Mouse (Mus musculus) heart, adult 9 months (tissue): ENCODE data around the gene Olfr675.
"Not testable (repeated sequence)": the region's sequence is repeated elsewhere in the genome, so short reads cannot be mapped to it uniquely, and the experiment has no call there.

Source experiments
- DNase-seq, 2 experiments: peaks; one replicate each; pipeline ENCODE4 v3.0.0; 2022; ENCODE audit warnings: low spot score in 2 of 2

The Olfr675 gene

DNA sequence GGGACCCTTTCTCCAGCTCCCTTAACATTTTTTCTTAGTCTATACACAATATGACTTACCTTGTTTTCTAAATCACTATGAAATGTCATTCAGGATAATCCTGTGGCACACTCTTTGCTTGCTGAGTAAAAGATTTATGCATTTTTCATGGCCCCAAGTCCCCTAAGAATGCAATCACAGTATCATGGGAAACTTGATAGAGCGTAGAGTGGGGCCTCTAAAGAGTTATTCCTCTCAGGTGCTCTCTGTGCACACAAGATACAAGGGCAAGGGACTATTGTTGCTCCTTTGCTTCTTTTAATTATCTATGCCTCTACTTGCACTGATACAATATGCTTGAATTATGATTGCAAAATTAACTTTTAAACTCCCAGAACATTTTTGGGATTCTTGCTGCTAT, at the start of gene Olfr675:
Olfr675 (minus strand) TSS at position 101 of the 400 bp plus-strand sequence.
- DNase-seq = no peak

DNA sequence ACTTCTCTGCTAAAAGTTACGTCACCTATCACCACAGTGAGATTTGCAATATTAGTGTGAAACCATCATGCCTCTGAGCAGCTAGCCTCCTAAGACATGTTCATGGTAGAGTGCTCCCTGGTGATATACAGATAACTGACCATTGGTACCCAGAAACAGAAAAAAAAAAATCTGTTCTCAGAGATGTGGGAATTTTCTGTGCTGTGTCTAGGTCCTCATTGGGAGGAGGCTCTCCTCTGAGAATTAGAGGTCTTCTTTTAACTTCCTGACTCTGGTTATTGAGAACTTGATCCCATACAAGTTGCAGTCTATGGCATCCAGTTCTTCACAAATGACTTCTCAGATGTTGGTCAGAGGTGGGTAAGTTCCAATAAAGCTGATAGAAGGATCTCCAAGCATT, 35.9 kb upstream of the Olfr675 start, which contains the start of gene Olfr678:
Olfr678 (plus strand) TSS at position 301 of the 400 bp plus-strand sequence.
- no peak for DNase-seq

DNA sequence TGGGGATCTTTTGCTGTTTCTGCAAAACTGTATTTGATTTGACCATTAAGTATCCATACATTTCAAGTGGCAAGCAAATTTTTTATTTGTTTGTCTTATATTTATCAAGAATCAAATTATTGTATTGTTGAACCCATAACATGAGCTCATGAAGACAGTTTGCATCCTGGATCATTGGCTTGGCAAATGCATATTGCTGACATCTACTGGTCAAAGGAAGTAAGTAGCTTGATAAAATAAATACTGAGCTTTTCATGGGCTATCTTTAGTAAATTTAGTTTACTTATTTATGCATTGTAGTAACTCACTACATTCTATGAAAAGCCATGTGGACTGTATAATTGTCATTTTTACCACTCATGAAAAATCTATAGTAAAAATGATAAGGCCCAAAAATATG, 30.7 kb upstream of the Olfr675 start:
- DNase-seq = no peak

DNA sequence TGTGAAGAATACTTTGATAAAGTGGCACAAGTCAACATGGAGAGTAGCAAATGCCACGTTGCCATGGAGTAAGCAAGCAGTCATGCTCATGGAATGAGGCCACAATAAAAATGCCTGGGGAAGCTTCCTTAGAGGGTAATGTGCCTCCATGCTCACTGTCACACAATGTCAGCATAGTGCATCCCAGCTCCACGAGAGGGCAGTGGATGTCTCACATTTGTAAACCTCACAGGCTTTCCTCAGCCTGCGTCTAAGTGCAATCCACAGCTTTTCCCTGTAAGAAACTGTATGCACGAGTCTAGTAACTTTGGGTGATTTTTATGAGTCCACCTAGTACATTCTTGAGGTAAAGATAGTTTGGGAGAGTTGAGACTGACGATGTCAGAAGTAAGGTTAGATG, 5.6 kb upstream of the Olfr675 start:
- DNase-seq = not testable (repeated sequence)

DNA sequence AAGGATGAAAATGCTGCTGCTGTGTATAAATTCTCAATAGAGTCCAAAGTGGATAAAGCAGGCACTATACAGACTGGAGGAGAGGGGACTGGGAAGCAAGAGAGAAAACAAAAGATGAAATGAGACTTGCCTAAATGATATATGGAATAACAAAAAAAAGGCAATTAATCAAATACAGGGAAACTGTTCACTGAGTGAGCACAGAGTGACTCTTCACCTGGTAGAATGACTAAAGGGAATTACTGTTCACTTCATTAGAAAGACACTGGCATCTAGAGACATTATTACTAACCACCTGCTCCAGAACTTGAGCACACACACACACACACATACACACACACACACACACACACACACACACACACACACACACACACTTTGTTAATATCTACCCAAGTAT, 4.1 kb upstream of the Olfr675 start, which contains the start of gene Olfr676:
Olfr676 (plus strand) TSS at position 301 of the 400 bp plus-strand sequence.
- DNase-seq = no peak

DNA sequence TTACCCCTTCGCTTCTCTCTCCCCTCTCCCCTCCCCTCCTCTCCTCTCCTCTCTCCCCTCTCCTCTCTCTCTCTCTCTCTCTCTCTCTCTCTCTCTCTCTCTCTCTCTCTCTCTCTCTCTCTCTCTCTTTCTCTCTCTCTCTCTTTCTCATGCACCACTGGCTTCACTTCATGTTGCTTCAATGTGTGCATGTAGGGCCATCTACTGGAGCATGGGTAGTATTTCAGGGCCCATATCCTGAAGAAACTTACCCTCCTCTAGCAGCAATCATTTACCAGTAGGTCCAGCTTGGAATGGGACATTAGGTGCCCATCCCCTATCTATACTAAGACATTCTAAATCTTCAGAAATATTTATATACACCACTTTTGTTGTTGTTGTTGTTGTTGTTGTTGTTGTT, 5.7 kb downstream of the Olfr675 start:
- no peak for DNase-seq

DNA sequence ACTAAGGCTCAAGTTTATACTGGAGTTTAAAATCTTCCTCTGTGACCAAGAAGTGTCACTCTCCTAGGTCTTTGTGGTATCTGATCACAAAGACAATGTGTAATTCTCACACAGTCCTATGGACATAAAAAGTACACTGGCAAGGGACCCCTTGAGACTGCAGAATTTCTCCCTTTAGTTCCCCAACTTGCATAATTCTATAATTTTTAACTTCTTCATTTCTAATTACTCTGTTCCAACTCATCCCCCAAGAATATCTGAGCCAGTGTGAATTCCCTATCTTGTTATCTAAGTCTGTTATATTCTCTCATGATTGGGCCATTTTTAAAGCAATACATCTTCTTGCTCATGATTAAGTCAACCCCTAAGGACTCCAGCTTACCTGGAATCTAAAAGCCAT, 26.3 kb downstream of the Olfr675 start, which contains the start of gene Olfr672:
Olfr672 (minus strand) TSS at position 101 of the 400 bp plus-strand sequence.
- DNase-seq = no peak

DNA sequence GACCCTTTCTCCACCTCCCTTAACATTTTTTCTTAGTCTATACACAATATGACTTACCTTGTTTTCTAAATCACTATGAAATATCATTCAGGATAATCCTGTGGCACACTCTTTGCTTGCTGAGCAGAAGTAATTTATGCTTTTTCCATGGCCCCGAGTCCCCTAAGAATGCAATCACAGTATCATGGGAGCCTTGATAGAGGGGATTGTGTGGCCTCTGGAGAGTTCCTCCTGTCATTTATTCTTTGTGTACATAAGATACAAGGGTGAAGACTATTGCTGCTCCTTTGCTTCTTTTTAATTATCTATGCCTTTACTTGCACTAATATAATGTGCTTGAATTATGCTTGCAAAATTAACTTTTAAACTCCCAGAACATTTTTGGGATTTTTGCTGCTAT, 49.2 kb downstream of the Olfr675 start, which contains the start of gene Olfr671:
Olfr671 (minus strand) TSS at position 101 of the 400 bp plus-strand sequence.
- DNase-seq = no peak

DNA sequence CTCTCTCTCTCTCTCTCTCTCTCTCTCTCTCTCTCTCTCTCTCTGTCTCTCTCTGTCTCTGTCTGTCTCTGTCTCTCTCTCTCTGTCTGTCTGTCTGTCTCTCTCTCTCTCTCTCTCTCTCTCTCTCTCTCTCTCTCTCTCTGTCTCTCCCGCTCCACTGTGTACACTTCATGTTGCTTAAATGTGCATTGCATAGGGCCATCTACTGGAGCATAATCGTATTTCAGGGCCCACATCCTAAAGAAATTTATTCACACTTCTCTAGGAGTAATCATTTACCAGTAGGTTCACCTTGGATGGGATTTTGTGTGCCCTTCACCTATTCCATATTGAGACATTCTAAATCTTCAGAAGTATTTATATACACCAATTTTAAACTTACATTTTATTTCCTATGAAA, 55.8 kb downstream of the Olfr675 start:
- not testable (repeated sequence) for DNase-seq
